ENCODE assay signal across 23 mouse cellular contexts in genomic region chr9:44405011-44405410, GRCm38 (mm10).
"Had no signal": no experiment of that assay in that cellular context is flagged by ENCODE, and none has a peak within 500 bp of the region (broad histone marks: within the 10 kb centered on the region; RNA-seq: fewer than 3 reads in every experiment).

No protein-coding gene starts in this region.

- H3K27ac ChIP-seq: forebrain, embryonic 15.5 days; heart, embryonic 13.5 days; heart, embryonic 15.5 days; limb, embryonic 12.5 days; limb, embryonic 15.5 days; liver, embryonic 14.5 days had no signal

- H3K4me3 ChIP-seq: heart, embryonic 13.5 days; limb, embryonic 12.5 days had no signal

- H3K4me2 ChIP-seq: heart, embryonic 11.5 days; heart, embryonic 15.5 days; limb, embryonic 12.5 days; limb, embryonic 15.5 days; liver, embryonic 11.5 days had no signal

- H3K9ac ChIP-seq: forebrain, embryonic 15.5 days; forebrain, postnatal 0 days; heart, embryonic 13.5 days; heart, embryonic 15.5 days; limb, embryonic 12.5 days; limb, embryonic 15.5 days; liver, embryonic 14.5 days had no signal

- H3K27me3 ChIP-seq: forebrain, embryonic 15.5 days; heart, embryonic 13.5 days; heart, embryonic 15.5 days; limb, embryonic 12.5 days; limb, embryonic 15.5 days had no signal

- DNase-seq: forebrain, postnatal 0 days; gastrocnemius, postnatal 14 days; gastrocnemius, postnatal 36 days; heart, adult 18-20 months; heart, postnatal 14 days; heart, postnatal 36 days; kidney, adult 11 months; kidney, adult 2 months; kidney, postnatal 14 days; kidney, postnatal 36 days; layer of hippocampus, adult 9-11 months; layer of hippocampus, postnatal 36 days; left cerebral cortex, postnatal 4 days; lung, adult 18-20 months had no signal

- ATAC-seq: forebrain, embryonic 15.5 days; forebrain, postnatal 0 days; hindbrain, embryonic 16.5 days had no signal

- H3K9me3 ChIP-seq: forebrain, embryonic 15.5 days; heart, embryonic 13.5 days; heart, embryonic 15.5 days; limb, embryonic 12.5 days; limb, embryonic 15.5 days had no signal
